Mouse (Mus musculus): ENCODE results near the gene Gabrb3.
"Not testable (repeated sequence)": the region's sequence is repeated elsewhere in the genome, so short reads cannot be mapped to it uniquely, and the experiment has no call there.

Gene Gabrb3

DNA sequence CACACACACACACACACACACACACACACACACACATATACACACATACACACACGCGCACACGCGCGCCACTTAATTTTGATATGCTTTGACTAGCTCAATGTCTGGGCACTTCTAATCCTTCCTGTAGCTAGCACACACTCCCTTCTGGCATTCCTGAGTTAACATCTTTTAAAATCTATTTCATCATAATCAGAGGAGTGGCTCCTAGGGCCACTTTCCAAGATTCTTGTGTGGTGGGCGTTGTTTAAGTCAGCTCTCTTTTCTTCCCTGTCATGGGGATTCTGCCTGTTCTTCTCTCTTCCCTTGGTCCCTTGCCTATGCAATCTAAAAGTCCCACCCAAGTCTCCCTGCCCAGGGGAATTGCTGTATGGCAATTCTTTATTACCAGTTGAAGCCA is 286.6 kb downstream of the Gabrb3 start:
- DNase-seq (ENCODE audit: low spot score in 2 of 2), result no peak

DNA sequence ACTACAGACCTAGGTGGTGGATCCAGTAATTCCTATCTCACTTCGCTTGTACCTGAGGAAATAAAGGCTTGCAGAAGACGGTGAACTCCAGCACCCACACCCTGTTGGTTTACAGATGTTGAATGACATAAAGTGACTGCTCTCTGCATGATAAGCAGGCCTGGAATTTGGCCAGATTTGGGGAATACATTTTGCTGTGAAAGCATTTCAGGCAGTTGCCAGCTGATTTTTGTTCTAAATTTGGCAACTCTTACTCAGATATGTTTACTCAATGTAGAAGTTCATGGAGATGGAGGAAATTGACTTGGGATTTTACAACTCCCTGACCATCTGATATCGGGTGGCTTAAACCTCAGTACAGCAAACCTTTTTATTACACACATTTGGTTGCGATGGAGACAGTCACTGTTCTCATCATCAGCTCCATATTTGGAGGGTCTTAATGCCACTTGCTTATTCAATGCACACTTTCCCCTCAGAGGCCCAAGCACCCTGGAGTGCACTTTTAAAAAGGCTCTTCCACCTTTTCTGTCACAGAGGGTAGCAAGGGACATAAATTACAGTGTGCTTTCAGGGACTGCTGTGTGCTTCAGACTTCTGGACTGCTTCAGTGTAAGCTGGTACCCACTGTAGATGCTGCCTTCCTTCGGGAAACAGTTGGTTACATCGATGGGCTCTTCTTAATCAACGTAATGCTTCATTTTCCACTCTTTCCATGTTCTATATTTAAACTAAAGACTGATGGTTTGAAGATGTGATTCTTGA is 287.7 kb downstream of the Gabrb3 start:
- DNase-seq (ENCODE audit: low spot score in 2 of 2), result no peak

DNA sequence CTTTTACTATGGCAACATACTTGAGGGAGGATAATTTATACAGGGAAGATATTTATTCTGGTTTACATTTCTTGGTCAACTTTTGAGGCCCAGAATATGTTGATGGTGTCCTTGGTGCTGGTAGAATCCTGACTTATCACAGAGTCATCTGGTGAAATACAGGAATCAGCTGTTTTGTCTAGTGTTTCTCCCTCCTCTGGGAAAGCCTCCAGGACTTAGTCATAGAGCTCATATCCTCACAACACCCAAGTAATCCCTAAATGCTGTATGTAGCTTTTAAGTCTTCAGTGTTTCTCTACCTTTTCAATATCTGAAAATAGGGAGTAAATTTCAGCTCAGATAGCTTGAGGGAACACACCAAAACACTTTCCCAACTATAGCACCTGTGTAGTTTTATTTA is 292.2 kb downstream of the Gabrb3 start:
- no peak for DNase-seq (ENCODE audit: low spot score in 2 of 2)

DNA sequence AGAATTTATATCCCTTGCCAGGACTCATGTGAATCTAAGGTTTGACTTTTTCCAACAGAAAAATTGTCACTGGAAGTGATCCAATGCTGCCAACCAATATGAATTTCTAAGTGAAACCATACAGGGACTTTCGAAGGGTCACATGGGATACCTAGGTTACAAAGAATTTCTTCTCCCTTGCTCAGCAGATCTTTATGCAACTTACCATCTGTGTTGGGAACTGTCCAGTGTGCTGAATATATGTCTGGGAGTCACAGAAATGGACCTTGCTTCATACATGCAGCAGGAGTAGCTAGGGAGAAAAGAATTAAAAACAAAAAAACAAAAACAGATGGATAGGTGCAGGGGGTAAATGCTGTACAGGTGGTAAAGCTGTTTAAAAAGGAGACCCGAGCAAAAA is 327.3 kb downstream of the Gabrb3 start:
- DNase-seq (ENCODE audit: low spot score in 2 of 2), result no peak

DNA sequence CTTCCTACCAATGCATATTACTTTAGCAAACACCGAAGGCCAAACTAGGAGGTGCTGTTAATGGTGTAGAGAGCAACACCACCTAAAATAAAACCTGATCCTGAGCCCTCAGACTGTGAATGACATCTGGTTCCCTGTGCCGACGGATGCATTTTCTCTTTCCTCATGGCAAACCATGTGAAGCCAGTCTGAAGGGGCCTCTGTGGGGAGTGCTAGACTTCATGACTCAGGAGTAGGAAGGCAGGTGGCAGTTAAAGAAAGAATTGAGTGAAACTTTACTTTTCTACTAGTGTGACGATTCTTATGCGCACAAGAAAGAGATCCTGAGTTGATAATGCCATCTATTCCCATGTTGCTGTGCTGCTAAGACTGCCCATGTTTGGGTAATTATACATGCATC is 341.0 kb downstream of the Gabrb3 start:
- no peak for DNase-seq (ENCODE audit: low spot score in 2 of 2)

DNA sequence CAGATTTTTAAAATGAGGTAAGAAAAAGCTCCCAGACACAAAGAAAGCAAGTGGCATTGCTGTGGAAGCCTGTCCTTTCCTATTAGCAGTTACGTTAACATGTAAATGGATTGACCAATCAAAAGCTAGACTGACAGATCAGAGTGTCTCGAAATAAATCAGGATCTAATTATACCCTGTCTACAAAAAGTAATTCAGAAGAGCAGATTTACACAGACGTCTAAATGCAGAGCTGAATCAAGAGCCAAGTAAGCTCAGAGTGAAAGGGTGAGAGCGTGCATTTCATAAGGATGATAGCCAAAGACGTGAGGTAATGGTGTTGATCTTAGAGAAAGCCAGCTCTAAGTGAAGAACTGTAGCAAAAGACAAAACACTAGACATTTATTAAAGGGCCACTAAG is 359.3 kb downstream of the Gabrb3 start:
- DNase-seq (ENCODE audit: low spot score in 2 of 2), result no peak

DNA sequence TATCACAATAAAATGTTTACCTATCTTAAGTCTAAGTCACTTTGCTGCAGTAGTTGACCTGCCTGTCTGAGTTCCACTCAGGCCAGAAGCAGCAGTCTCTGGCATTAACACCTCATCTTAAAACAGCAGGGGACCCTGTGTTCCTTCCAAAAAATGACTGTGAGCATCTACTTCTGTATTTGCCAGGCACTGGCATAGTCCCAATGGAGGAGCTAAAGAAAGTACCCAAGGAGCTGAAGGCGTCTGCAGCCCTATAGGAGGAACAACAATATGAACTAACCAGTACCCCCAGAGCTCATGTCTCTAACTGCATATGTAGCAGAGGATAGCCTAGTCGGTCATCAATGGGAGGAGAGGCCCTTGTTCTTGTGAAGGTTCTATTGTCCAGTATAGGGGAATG is 366.6 kb downstream of the Gabrb3 start:
- DNase-seq (ENCODE audit: low spot score in 2 of 2), result not testable (repeated sequence)

DNA sequence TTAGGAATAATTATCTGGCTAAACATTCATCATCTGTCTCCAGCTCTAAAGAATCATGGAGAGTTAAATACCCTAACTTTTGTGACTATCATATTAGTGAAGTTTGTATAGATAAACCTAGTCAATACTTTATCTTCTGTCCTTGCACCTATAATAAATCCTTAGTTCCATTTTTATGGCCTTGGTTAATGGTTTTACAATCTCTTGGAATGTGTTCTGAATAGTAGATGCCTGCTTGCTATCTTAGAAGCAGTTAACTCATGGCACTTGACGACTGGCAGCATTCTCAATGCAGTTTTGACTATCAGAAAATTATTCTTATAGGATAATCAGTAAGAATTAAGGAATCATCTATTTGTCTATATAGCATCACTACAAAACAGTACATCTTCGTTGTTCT is 368.0 kb downstream of the Gabrb3 start:
- DNase-seq (ENCODE audit: low spot score in 2 of 2), result no peak

DNA sequence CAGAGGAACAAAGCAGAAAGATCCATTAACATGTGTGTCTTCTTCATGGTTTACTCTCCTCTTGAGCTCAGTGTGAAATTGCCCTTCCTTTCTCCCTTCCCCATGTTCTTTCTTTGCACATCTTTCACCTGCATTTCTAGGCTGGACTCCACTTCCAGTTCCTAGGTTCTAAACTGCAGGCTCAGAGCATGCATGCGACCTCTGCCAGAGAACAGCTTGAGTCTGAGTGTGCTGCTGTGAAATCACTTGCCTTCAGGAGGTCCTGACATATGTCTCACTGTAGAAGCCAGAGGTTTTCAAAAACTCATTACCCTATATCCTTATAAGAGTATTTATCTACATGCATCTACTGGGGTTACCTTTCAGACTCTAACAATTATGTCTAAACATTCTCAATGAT is 383.8 kb downstream of the Gabrb3 start:
- no peak for DNase-seq (ENCODE audit: low spot score in 2 of 2)

DNA sequence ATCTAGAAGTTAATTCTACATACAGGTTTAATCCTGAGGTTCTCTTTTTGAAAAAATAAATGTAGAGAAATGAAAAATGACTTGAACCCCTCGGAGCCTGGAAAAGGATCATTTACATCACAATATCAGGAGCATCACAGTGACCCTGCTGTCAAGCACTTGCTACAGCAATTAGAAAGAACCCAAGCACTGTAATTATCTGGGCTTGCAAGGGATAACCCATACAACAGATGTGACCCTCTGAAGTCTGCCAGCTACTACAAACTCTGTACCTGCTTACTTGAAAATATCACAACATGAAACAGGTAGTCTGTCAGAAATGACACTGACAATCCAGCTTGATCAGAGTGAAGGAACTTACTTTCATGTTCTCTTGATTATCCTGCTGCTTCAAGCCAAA is 394.2 kb downstream of the Gabrb3 start:
- no peak for DNase-seq (ENCODE audit: low spot score in 2 of 2)

DNA sequence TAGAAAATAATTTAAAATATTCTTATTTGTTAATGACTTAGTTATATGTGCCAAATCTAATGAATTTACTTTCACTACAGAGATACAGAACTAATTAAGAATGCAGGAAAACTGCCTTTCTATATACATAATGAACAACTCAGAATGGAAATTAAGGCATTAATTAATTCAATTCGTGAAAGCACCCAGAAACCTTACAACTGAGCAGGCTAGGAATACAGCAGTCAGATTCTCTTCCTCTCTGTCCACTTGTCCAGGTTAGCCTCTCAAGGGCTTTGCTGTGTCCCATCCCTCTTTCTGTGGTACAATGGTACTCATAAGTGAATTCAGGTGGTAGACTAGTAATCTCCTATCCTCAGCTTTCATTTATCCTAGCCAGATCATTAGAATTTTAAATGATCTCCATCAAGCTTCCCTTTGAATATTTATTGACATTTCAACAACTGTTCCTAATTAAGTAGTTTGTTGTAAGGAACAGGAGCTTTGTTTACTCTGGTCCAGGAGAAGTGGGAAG is 422.9 kb downstream of the Gabrb3 start:
- no peak for DNase-seq (ENCODE audit: low spot score in 2 of 2)

DNA sequence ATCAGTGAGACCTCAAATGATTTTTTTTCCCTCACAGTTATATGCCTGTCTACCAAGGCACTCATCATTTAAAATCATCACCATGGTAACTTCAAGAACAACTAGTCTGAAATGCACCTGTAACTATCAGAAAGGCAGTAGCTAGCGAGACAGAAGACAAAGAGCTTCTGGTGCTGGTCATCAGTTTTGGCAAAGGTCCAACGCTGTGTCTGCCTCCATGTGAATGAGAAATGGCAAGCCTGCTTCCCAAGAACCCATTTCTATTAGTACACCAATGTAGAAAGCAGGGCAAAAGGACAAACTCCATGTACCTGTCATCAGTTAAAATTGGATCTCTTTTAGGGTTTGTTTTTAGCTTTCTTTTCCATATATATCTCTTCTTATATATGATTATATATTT is 448.5 kb downstream of the Gabrb3 start:
- DNase-seq (ENCODE audit: low spot score in 2 of 2), result no peak

Measured in spleen, postnatal 4 days (tissue).